In genomic region chr16:93973554-93973953, GRCm38 (mm10) we compare ENCODE assay signal across 8 mouse cellular contexts. TPM values are rescaled to one million over a fixed set of nuclear protein-coding genes. Genes with fewer than 3 reads are reported as not detected.
DNase-seq lines count a peak whose midpoint lies in the region; ATAC-seq and TF ChIP-seq lines count a peak whose summit lies in the region.

No protein-coding gene starts in this region.

- H3K9me3 ChIP-seq in heart, embryonic 14.5 days (ENCODE audit: control insufficient read depth, low read length), result 0 out of 2 replicates have a peak, but pooled peaks cover 4% of the 10 kb centered on the region
- no peaks in the 10 kb centered on the region; the same call in 1 of the 2 replicates for H3K9me3 ChIP-seq in embryonic facial prominence, embryonic 13.5 days
- peaks cover 5% of the 10 kb centered on the region; the same call in 1 of the 2 replicates for H3K9me3 ChIP-seq in limb, embryonic 12.5 days
- no peaks in the 10 kb centered on the region for H3K9me3 ChIP-seq in midbrain, postnatal 0 days (ENCODE audit: low read length)

- DNase-seq in heart, adult 11 months, result no peak
- DNase-seq in midbrain, postnatal 0 days (ENCODE audit: low spot score), result no peak
- DNase-seq in cerebellum, adult 18-20 months, result no peak
- DNase-seq in layer of hippocampus, postnatal 25 days (ENCODE audit: extremely low spot score in 1 of 2, low spot score in 1 of 2), result no peak
- no peak for DNase-seq in ovary, postnatal 10 days (ENCODE audit: low spot score)

- no peaks in the 10 kb centered on the region for H3K4me1 ChIP-seq in heart, embryonic 14.5 days (ENCODE audit: control insufficient read depth in 2 of 2, insufficient read depth in 2 of 2, low read length in 2 of 2)
- H3K4me1 ChIP-seq in embryonic facial prominence, embryonic 13.5 days, result peaks cover 9% of the 10 kb centered on the region
- peaks cover 6% of the 10 kb centered on the region for H3K4me1 ChIP-seq in limb, embryonic 12.5 days (replicated peaks)
- no peaks in the 10 kb centered on the region for H3K4me1 ChIP-seq in midbrain, postnatal 0 days (ENCODE audit: insufficient read depth, low read length)

- 45% methylated on average over 5 of the region's 5 CpGs for WGBS in heart, embryonic 14.5 days
- 43% methylated on average over 4 of the region's 5 CpGs for WGBS in embryonic facial prominence, embryonic 13.5 days
- WGBS in limb, embryonic 12.5 days, result 46% methylated on average over 5 of the region's 5 CpGs
- WGBS in midbrain, postnatal 0 days, result 66% methylated on average over 5 of the region's 5 CpGs

- TF ChIP-seq CTCF in midbrain, postnatal 0 days (IDR thresholded peaks at IDR 0.05), result no peak

- H3K4me3 ChIP-seq in heart, embryonic 14.5 days (ENCODE audit: control insufficient read depth in 1 of 2, insufficient read depth in 1 of 2, low read depth in 1 of 2, low read length in 2 of 2), result peak overlapping the region; percentile 28 to 30
- H3K4me3 ChIP-seq in embryonic facial prominence, embryonic 13.5 days, result peak overlapping the region; percentile 13; the same call in 1 of the 2 replicates
- H3K4me3 ChIP-seq in limb, embryonic 12.5 days (replicated peaks), result peak overlapping the region; percentile 21
- no peak overlapping the region for H3K4me3 ChIP-seq in midbrain, postnatal 0 days (ENCODE audit: low read depth, low read length)

- H3K9ac ChIP-seq in heart, embryonic 14.5 days (ENCODE audit: low read length), result peak overlapping the region; percentile 54
- H3K9ac ChIP-seq in embryonic facial prominence, embryonic 13.5 days, result 0 out of 2 replicates have a peak overlapping the region, but pooled peaks have one; percentile 1
- H3K9ac ChIP-seq in limb, embryonic 12.5 days (replicated peaks), result 0 out of 2 replicates have a peak overlapping the region, but pooled peaks have one; percentile 23
- no peak overlapping the region for H3K9ac ChIP-seq in midbrain, postnatal 0 days (replicated peaks; ENCODE audit: low read length, poor library complexity, severe bottlenecking)

- H3K27ac ChIP-seq in heart, embryonic 14.5 days (replicated peaks in 1 of 2; ENCODE audit: control insufficient read depth in 1 of 2, insufficient read depth in 1 of 2, low read depth in 2 of 2, low read length in 2 of 2), result no peak overlapping the region
- no peak overlapping the region; the same call in 1 of the 2 replicates for H3K27ac ChIP-seq in embryonic facial prominence, embryonic 13.5 days
- no peak overlapping the region for H3K27ac ChIP-seq in limb, embryonic 12.5 days
- no peak overlapping the region for H3K27ac ChIP-seq in midbrain, postnatal 0 days (ENCODE audit: low read depth, low read length)

- H3K36me3 ChIP-seq in heart, embryonic 14.5 days (ENCODE audit: control insufficient read depth, insufficient read depth, low read length), result no peaks in the 10 kb centered on the region
- no peaks in the 10 kb centered on the region for H3K36me3 ChIP-seq in embryonic facial prominence, embryonic 13.5 days
- no peaks in the 10 kb centered on the region for H3K36me3 ChIP-seq in limb, embryonic 12.5 days
- H3K36me3 ChIP-seq in midbrain, postnatal 0 days (ENCODE audit: insufficient read depth, low read length), result no peaks in the 10 kb centered on the region

- H3K27me3 ChIP-seq in heart, embryonic 14.5 days (ENCODE audit: control insufficient read depth, insufficient read depth, low read length), result no peaks in the 10 kb centered on the region
- no peaks in the 10 kb centered on the region for H3K27me3 ChIP-seq in embryonic facial prominence, embryonic 13.5 days
- H3K27me3 ChIP-seq in limb, embryonic 12.5 days, result peaks cover 5% of the 10 kb centered on the region; the same call in 1 of the 2 replicates
- no peaks in the 10 kb centered on the region for H3K27me3 ChIP-seq in midbrain, postnatal 0 days (ENCODE audit: insufficient read depth, low read length)

- H3K4me2 ChIP-seq in heart, embryonic 14.5 days (ENCODE audit: low read length), result peak overlapping the region; percentile 63
- H3K4me2 ChIP-seq in embryonic facial prominence, embryonic 13.5 days, result peak overlapping the region; percentile 50
- peak overlapping the region; percentile 49 for H3K4me2 ChIP-seq in limb, embryonic 12.5 days
- H3K4me2 ChIP-seq in midbrain, postnatal 0 days (ENCODE audit: low read depth, low read length, poor library complexity, severe bottlenecking), result 0 out of 2 replicates have a peak overlapping the region, but pooled peaks have one; percentile 4

- ATAC-seq in heart, embryonic 14.5 days (ENCODE audit: insufficient number of reproducible peaks, insufficient read depth, low FRiP score, low read depth), result no peak
- ATAC-seq in embryonic facial prominence, embryonic 13.5 days (ENCODE audit: insufficient number of reproducible peaks, insufficient read depth, low FRiP score, low TSS enrichment, low read depth), result 0 out of 2 replicates have a peak, but pooled peaks have one; percentile 21
- ATAC-seq in limb, embryonic 12.5 days (ENCODE audit: insufficient number of reproducible peaks, insufficient read depth, low FRiP score, low TSS enrichment, low read depth), result 0 out of 2 replicates have a peak, but pooled peaks have one; percentile 28
- ATAC-seq in midbrain, postnatal 0 days (ENCODE audit: low FRiP score), result no peak

RNA-seq across cellular contexts. Expression of gene Cldn14, which starts 35.1 kb away (rescaled TPM):
- polyA plus RNA-seq in heart, embryonic 14.5 days (2014; fragmentation: Nextera tagmentation; extraction: Ambion mirVana), result not detected in 2 replicates
- polyA plus RNA-seq in embryonic facial prominence, embryonic 13.5 days (2015; fragmentation: Nextera tagmentation; extraction: Ambion mirVana), result not detected in 2 replicates
- not detected in 2 replicates for polyA plus RNA-seq in limb, embryonic 12.5 days (2016; fragmentation: Nextera tagmentation; extraction: Ambion mirVana)
- 0.76 TPM in 1 of 2 replicates, not detected in the other for total RNA-seq in midbrain, postnatal 0 days (2014; rRNA removed)
- 0.12 TPM in 1 of 2 replicates, not detected in the other for polyA plus RNA-seq in midbrain, postnatal 0 days (2015; fragmentation: Nextera tagmentation; extraction: Ambion mirVana)
- total RNA-seq in layer of hippocampus, postnatal 25 days (2021), result 1 to 10 TPM; 3.0 to 4.2 TPM

Comparison
In these comparisons a context has a peak if more than half of its experiments do, and no peak if none do; other contexts are left out.
1. ATAC-seq: peak in embryonic facial prominence, embryonic 13.5 days (single experiment) and limb, embryonic 12.5 days (single experiment); none in heart, embryonic 14.5 days (single experiment) and midbrain, postnatal 0 days (single experiment).
2. H3K4me2 ChIP-seq: peak in every context shown above with its lines; median percentile 63 in heart, embryonic 14.5 days; 50 in embryonic facial prominence, embryonic 13.5 days; 49 in limb, embryonic 12.5 days; 4 in midbrain, postnatal 0 days.